ENCODE assay signal across 25 mouse cellular contexts in genomic region chr14:67486676-67487075, GRCm38 (mm10).
DNase-seq lines count a peak whose midpoint lies in the region; ATAC-seq lines count a peak whose summit lies in the region.
"Had no signal": no experiment of that assay in that cellular context is flagged by ENCODE, and none has a peak within 500 bp of the region (broad histone marks: within the 10 kb centered on the region; RNA-seq: fewer than 3 reads in every experiment).

No protein-coding gene starts in this region.

- H3K9me3 ChIP-seq in forebrain, embryonic 11.5 days (ENCODE audit: control insufficient read depth, low read length) = no peaks in the 10 kb centered on the region
- H3K9me3 ChIP-seq in forebrain, embryonic 16.5 days (ENCODE audit: control insufficient read depth, low read length) = no peaks in the 10 kb centered on the region
- H3K9me3 ChIP-seq in kidney, embryonic 14.5 days (ENCODE audit: control insufficient read depth, low read length) = no peaks in the 10 kb centered on the region
- H3K9me3 ChIP-seq in midbrain, embryonic 10.5 days (replicated peaks) = no peaks in the 10 kb centered on the region
- H3K9me3 ChIP-seq in midbrain, embryonic 13.5 days = no peaks in the 10 kb centered on the region
- H3K9me3 ChIP-seq: embryonic facial prominence, embryonic 12.5 days; forebrain, embryonic 13.5 days; heart, embryonic 13.5 days; hindbrain, embryonic 12.5 days; limb, embryonic 15.5 days; lung, embryonic 15.5 days had no signal

- H3K4me2 ChIP-seq in forebrain, embryonic 11.5 days (ENCODE audit: low read depth, low read length, severe bottlenecking) = 0 out of 2 replicates have a peak overlapping the region, but pooled peaks have one; percentile 15
- no peak overlapping the region for H3K4me2 ChIP-seq in forebrain, embryonic 16.5 days (ENCODE audit: low read length)
- no peak overlapping the region for H3K4me2 ChIP-seq in kidney, embryonic 14.5 days (replicated peaks; ENCODE audit: low read depth, low read length)
- H3K4me2 ChIP-seq in midbrain, embryonic 13.5 days (replicated peaks) = no peak overlapping the region
- H3K4me2 ChIP-seq: embryonic facial prominence, embryonic 12.5 days; forebrain, embryonic 13.5 days; heart, embryonic 13.5 days; hindbrain, embryonic 12.5 days; limb, embryonic 15.5 days; lung, embryonic 15.5 days had no signal

- no peaks in the 10 kb centered on the region for H3K36me3 ChIP-seq in forebrain, embryonic 11.5 days (ENCODE audit: control insufficient read depth, insufficient read depth, low read length)
- H3K36me3 ChIP-seq in forebrain, embryonic 16.5 days (ENCODE audit: control insufficient read depth, insufficient read depth) = no peaks in the 10 kb centered on the region
- no peaks in the 10 kb centered on the region for H3K36me3 ChIP-seq in kidney, embryonic 14.5 days (ENCODE audit: control insufficient read depth, insufficient read depth, low read length)
- no peaks in the 10 kb centered on the region for H3K36me3 ChIP-seq in midbrain, embryonic 10.5 days
- no peaks in the 10 kb centered on the region for H3K36me3 ChIP-seq in midbrain, embryonic 13.5 days
- H3K36me3 ChIP-seq: embryonic facial prominence, embryonic 12.5 days; G1E; heart, embryonic 13.5 days; hindbrain, embryonic 12.5 days; limb, embryonic 15.5 days; lung, embryonic 15.5 days had no signal

- DNase-seq in forebrain, embryonic 11.5 days (ENCODE audit: low spot score) = no peak
- peak; percentile 27 for DNase-seq in kidney, adult 9 months
- DNase-seq in midbrain, embryonic 10.5 days (ENCODE audit: low spot score) = no peak
- no peak for DNase-seq in urinary bladder, postnatal 36 days (ENCODE audit: low spot score in 2 of 2)
- DNase-seq: cerebellum, adult 11 months; cerebellum, adult 9-11 months; gastrocnemius, postnatal 10 days; heart, postnatal 14 days; lung, postnatal 4 days; thymus, adult 2 months; thymus, postnatal 4 days had no signal

- WGBS in forebrain, embryonic 11.5 days = 23% methylated on average over 10 of the region's 10 CpGs
- 22% methylated on average over 10 of the region's 10 CpGs for WGBS in forebrain, embryonic 16.5 days
- WGBS in kidney, embryonic 14.5 days = 27% methylated on average over 10 of the region's 10 CpGs
- WGBS in midbrain, embryonic 10.5 days = 15% methylated on average over 10 of the region's 10 CpGs
- WGBS in midbrain, embryonic 13.5 days = 14% methylated on average over 10 of the region's 10 CpGs

- H3K27ac ChIP-seq in forebrain, embryonic 11.5 days (ENCODE audit: low read depth, low read length) = no peak overlapping the region
- no peak overlapping the region for H3K27ac ChIP-seq in forebrain, embryonic 16.5 days (ENCODE audit: low read length)
- no peak overlapping the region for H3K27ac ChIP-seq in kidney, embryonic 14.5 days (ENCODE audit: low read depth, low read length)
- H3K27ac ChIP-seq in midbrain, embryonic 10.5 days (replicated peaks) = peak overlapping the region; percentile 59
- no peak overlapping the region for H3K27ac ChIP-seq in midbrain, embryonic 13.5 days
- H3K27ac ChIP-seq: embryonic facial prominence, embryonic 12.5 days; forebrain, embryonic 13.5 days; heart, embryonic 13.5 days; hindbrain, embryonic 12.5 days; limb, embryonic 15.5 days; liver, embryonic 14.5 days; lung, embryonic 15.5 days; stomach, postnatal 0 days had no signal

- no peak overlapping the region for H3K9ac ChIP-seq in forebrain, embryonic 11.5 days (ENCODE audit: low read length)
- H3K9ac ChIP-seq in forebrain, embryonic 16.5 days (replicated peaks; ENCODE audit: low read depth, low read length) = no peak overlapping the region
- H3K9ac ChIP-seq in kidney, embryonic 14.5 days (ENCODE audit: low read depth, low read length) = no peak overlapping the region
- H3K9ac ChIP-seq in midbrain, embryonic 13.5 days (replicated peaks) = no peak overlapping the region
- H3K9ac ChIP-seq: embryonic facial prominence, embryonic 12.5 days; forebrain, embryonic 13.5 days; heart, embryonic 13.5 days; hindbrain, embryonic 12.5 days; limb, embryonic 15.5 days; liver, embryonic 14.5 days; lung, embryonic 15.5 days had no signal

- no peaks in the 10 kb centered on the region; the same call in 1 of the 2 replicates for H3K4me1 ChIP-seq in forebrain, embryonic 11.5 days (replicated peaks; ENCODE audit: control insufficient read depth, insufficient read depth, low read length)
- no peaks in the 10 kb centered on the region for H3K4me1 ChIP-seq in forebrain, embryonic 16.5 days (replicated peaks; ENCODE audit: control insufficient read depth, insufficient read depth, low read length)
- H3K4me1 ChIP-seq in kidney, embryonic 14.5 days (ENCODE audit: control insufficient read depth, insufficient read depth, low read length) = peaks cover 16% of the 10 kb centered on the region
- H3K4me1 ChIP-seq in midbrain, embryonic 10.5 days = peaks cover 29% of the 10 kb centered on the region
- H3K4me1 ChIP-seq in midbrain, embryonic 13.5 days (replicated peaks) = peaks cover 8% of the 10 kb centered on the region; the same call in 1 of the 2 replicates
- H3K4me1 ChIP-seq: forebrain, embryonic 13.5 days had no signal

- H3K4me3 ChIP-seq in forebrain, embryonic 11.5 days (ENCODE audit: low read depth, low read length) = no peak overlapping the region
- H3K4me3 ChIP-seq in forebrain, embryonic 16.5 days (replicated peaks; ENCODE audit: low read length) = no peak overlapping the region
- H3K4me3 ChIP-seq in kidney, embryonic 14.5 days (ENCODE audit: low read length) = no peak overlapping the region
- H3K4me3 ChIP-seq in midbrain, embryonic 10.5 days = peak overlapping the region; percentile 16; the same call in 1 of the 2 replicates
- H3K4me3 ChIP-seq in midbrain, embryonic 13.5 days (replicated peaks) = no peak overlapping the region
- H3K4me3 ChIP-seq: embryonic facial prominence, embryonic 12.5 days; forebrain, embryonic 13.5 days; heart, embryonic 13.5 days; hindbrain, embryonic 12.5 days; limb, embryonic 15.5 days; lung, embryonic 15.5 days had no signal

- no peak for ATAC-seq in forebrain, embryonic 11.5 days (replicated peaks; ENCODE audit: low FRiP score)
- no peak for ATAC-seq in forebrain, embryonic 16.5 days
- ATAC-seq in kidney, embryonic 14.5 days (ENCODE audit: low FRiP score, low TSS enrichment) = no peak
- no peak for ATAC-seq in midbrain, embryonic 13.5 days
- ATAC-seq: CD4-positive, CD25-positive, alpha-beta regulatory T cell, adult 4 months; forebrain, embryonic 13.5 days; Patski had no signal

- no peaks in the 10 kb centered on the region for H3K27me3 ChIP-seq in forebrain, embryonic 11.5 days (ENCODE audit: control insufficient read depth, insufficient read depth, low read length)
- no peaks in the 10 kb centered on the region; the same call in 1 of the 2 replicates for H3K27me3 ChIP-seq in forebrain, embryonic 16.5 days (replicated peaks; ENCODE audit: control insufficient read depth, insufficient read depth, low read length)
- no peaks in the 10 kb centered on the region for H3K27me3 ChIP-seq in kidney, embryonic 14.5 days (ENCODE audit: control insufficient read depth, insufficient read depth, low read length)
- no peaks in the 10 kb centered on the region for H3K27me3 ChIP-seq in midbrain, embryonic 10.5 days (ENCODE audit: low read depth, poor library complexity, severe bottlenecking)
- no peaks in the 10 kb centered on the region for H3K27me3 ChIP-seq in midbrain, embryonic 13.5 days
- H3K27me3 ChIP-seq: embryonic facial prominence, embryonic 12.5 days; forebrain, embryonic 13.5 days; heart, embryonic 13.5 days; hindbrain, embryonic 12.5 days; limb, embryonic 15.5 days; lung, embryonic 15.5 days; Patski had no signal
